In genomic region chr9:123530566-123531130, GRCm38 (mm10) we compare ENCODE assay signal across 9 mouse cellular contexts. TPM values are rescaled to one million over a fixed set of nuclear protein-coding genes. Genes with fewer than 3 reads are reported as not detected.
DNase-seq lines count a peak whose midpoint lies in the region; ATAC-seq and TF ChIP-seq lines count a peak whose summit lies in the region.
"Had no signal": no experiment of that assay in that cellular context is flagged by ENCODE, and none has a peak within 500 bp of the region (broad histone marks: within the 10 kb centered on the region; RNA-seq: fewer than 3 reads in every experiment).

No protein-coding gene starts in this region.

- peak overlapping the region; percentile 96 for H3K4me3 ChIP-seq in heart, adult 2 months
- peak overlapping the region; percentile 96 for H3K4me3 ChIP-seq in forebrain, embryonic 13.5 days
- peak overlapping the region; percentile 98 for H3K4me3 ChIP-seq in liver, embryonic 13.5 days (replicated peaks)

- H3K36me3 ChIP-seq in heart, adult 2 months (ENCODE audit: control insufficient read depth, insufficient read depth, low read length), result peaks cover 27% of the 10 kb centered on the region
- H3K36me3 ChIP-seq in forebrain, embryonic 13.5 days (ENCODE audit: poor library complexity, severe bottlenecking), result no peaks in the 10 kb centered on the region
- H3K36me3 ChIP-seq in liver, embryonic 13.5 days, result no peaks in the 10 kb centered on the region

- WGBS in heart, adult 2 months, result 13% methylated on average over 11 of the region's 11 CpGs
- WGBS in forebrain, embryonic 13.5 days, result 30% methylated on average over 11 of the region's 11 CpGs
- 44% methylated on average over 11 of the region's 11 CpGs for WGBS in liver, embryonic 13.5 days (ENCODE audit: insufficient replicate concordance)

- peaks cover 11% of the 10 kb centered on the region for H3K4me1 ChIP-seq in heart, adult 2 months (ENCODE audit: control insufficient read depth, insufficient read depth, low read length)
- peaks cover 24% of the 10 kb centered on the region for H3K4me1 ChIP-seq in forebrain, embryonic 13.5 days
- H3K4me1 ChIP-seq in liver, embryonic 13.5 days (replicated peaks), result peaks cover 53% of the 10 kb centered on the region

- no peak for TF ChIP-seq CTCF in heart, adult 2 months (IDR thresholded peaks at IDR 0.05)

- no peaks in the 10 kb centered on the region for H3K27me3 ChIP-seq in heart, adult 2 months (ENCODE audit: control insufficient read depth, insufficient read depth, low read length)
- H3K27me3 ChIP-seq in forebrain, embryonic 13.5 days, result no peaks in the 10 kb centered on the region
- no peaks in the 10 kb centered on the region for H3K27me3 ChIP-seq in liver, embryonic 13.5 days
- H3K27me3 ChIP-seq: Patski had no signal

- no peak for TF ChIP-seq POLR2A in heart, adult 2 months (IDR thresholded peaks at IDR 0.05; ENCODE audit: insufficient read depth, low read depth, low read length)

- H3K4me2 ChIP-seq in forebrain, embryonic 13.5 days, result peak overlapping the region; percentile 57
- H3K4me2 ChIP-seq in liver, embryonic 13.5 days, result peak overlapping the region; percentile 80

- intact Hi-C loops in heart, adult 2 months (cut with DNase I), result no loop called here
- intact Hi-C loops in heart, postnatal 10 days (cut with DNase I), result no loop called here

- no peak for ATAC-seq in forebrain, embryonic 13.5 days
- no peak for ATAC-seq in liver, embryonic 13.5 days (ENCODE audit: low read depth)

- H3K9me3 ChIP-seq in forebrain, embryonic 13.5 days (replicated peaks), result no peaks in the 10 kb centered on the region
- no peaks in the 10 kb centered on the region for H3K9me3 ChIP-seq in liver, embryonic 13.5 days (replicated peaks)

- peak overlapping the region; percentile 87 for H3K27ac ChIP-seq in heart, adult 2 months
- peak overlapping the region; percentile 96 for H3K27ac ChIP-seq in forebrain, embryonic 13.5 days
- H3K27ac ChIP-seq in liver, embryonic 13.5 days, result peak overlapping the region; percentile 95

- DNase-seq in heart, adult 2 months, result no peak
- DNase-seq in heart, postnatal 10 days, result no peak
- DNase-seq in CD4-positive helper T cell, adult 2 months (ENCODE audit: low read depth, low spot score), result peak; percentile 14
- DNase-seq in liver, embryonic 13.5 days, result no peak
- DNase-seq in c-Kit-positive CD71-positive TER-119-positive erythroid progenitor cells, embryonic 14.5 days (ENCODE audit: low spot score), result no peak
- DNase-seq in cerebellum, postnatal 4 days (ENCODE audit: low spot score in 2 of 2), result no peak
- DNase-seq in T-cell, adult 2 months (ENCODE audit: low spot score), result no peak

- H3K9ac ChIP-seq in heart, adult 2 months (ENCODE audit: low read depth, low read length), result peak overlapping the region; percentile 85
- H3K9ac ChIP-seq in forebrain, embryonic 13.5 days, result peak overlapping the region; percentile 94
- peak overlapping the region; percentile 99 for H3K9ac ChIP-seq in liver, embryonic 13.5 days

- H3K79me2 ChIP-seq in heart, adult 2 months (replicated peaks; ENCODE audit: control insufficient read depth, insufficient read depth, low read length), result peaks cover 3% of the 10 kb centered on the region

- no peak for TF ChIP-seq EP300 in heart, adult 2 months (IDR thresholded peaks at IDR 0.05; ENCODE audit: insufficient read depth, low read depth, low read length)

RNA-seq across cellular contexts. Expression of gene Sacm1l, which starts 1.1 kb away (rescaled TPM):
- 10 to 100 TPM; 35.4 to 36.8 TPM for total RNA-seq in heart, adult 2 months (2021)
- 8.3 and 18.9 TPM in 2 replicates for polyA plus RNA-seq in heart, adult 2 months (2012; rRNA removed)
- total RNA-seq in heart, postnatal 10 days (2021), result 10 to 100 TPM; 43.5 to 45.3 TPM
- 41.0 and 43.6 TPM in 2 replicates for polyA plus RNA-seq in forebrain, embryonic 13.5 days (2015; fragmentation: Nextera tagmentation; extraction: Ambion mirVana)
- polyA plus RNA-seq in liver, embryonic 13.5 days (2015; fragmentation: Nextera tagmentation; extraction: Ambion mirVana), result 27.3 and 37.3 TPM in 2 replicates

RNA-seq across cellular contexts. Expression of gene Limd1, which starts 52.1 kb away (rescaled TPM):
- total RNA-seq in heart, adult 2 months (2021), result 10 to 100 TPM; 33.7 to 48.9 TPM
- 34.6 and 50.0 TPM in 2 replicates for polyA plus RNA-seq in heart, adult 2 months (2012; rRNA removed)
- total RNA-seq in heart, postnatal 10 days (2021), result 10 to 100 TPM; 49.6 to 53.5 TPM
- 28.0 and 31.5 TPM in 2 replicates for polyA plus RNA-seq in forebrain, embryonic 13.5 days (2015; fragmentation: Nextera tagmentation; extraction: Ambion mirVana)
- polyA plus RNA-seq in liver, embryonic 13.5 days (2015; fragmentation: Nextera tagmentation; extraction: Ambion mirVana), result 21.5 and 25.8 TPM in 2 replicates
